Mouse (Mus musculus) Patski (cell line): ENCODE measurements at regions not wholly inside any gene's neighbourhood (a gene's known extent, or its start where the extent isn't known, plus 50 kb on each side); places are given as distances from the start of the nearest gene placed in this dataset.

Experiments used
- ATAC-seq: fragments of 100-300 bp; one replicate; pipeline ENCODE4 v1.8.0; 2021
- CTCF ChIA-PET: fragments of 350-600 bp; sonication (Branson Sonifier 250); formaldehyde crosslinking; loops from one replicate; lab custom pipeline; 2022; ENCODE audit warnings: inconsistent platforms; lab: Charles Lee
- POLR2A ChIA-PET: fragments of 350-600 bp; sonication (Branson Sonifier 250); formaldehyde crosslinking; loops from one replicate; lab custom pipeline; 2022; ENCODE audit warnings: antibody characterized with exemption, inconsistent platforms; lab: Charles Lee
- DNase-seq: peaks from one replicate; pipeline ENCODE4 v3.0.0-alpha.2; 2011; ENCODE audit warnings: low read depth, low spot score
- H3K27me3 ChIP-seq: fragments of 371-371 bp; one replicate; pipeline ENCODE4 v1.5.1; 2021
- CTCF ChIP-seq: fragments of 100-300 bp; IDR thresholded peaks from one replicate; pipeline ENCODE4 v1.5.1; 2021
- in situ Hi-C: fragments of 300-500 bp; cut with MboI; formaldehyde crosslinking; loops from 3 replicates; pipeline ENCODE4 v1.11.1; 2018; ENCODE audit warnings: low pct_unique_long_range_greater_than_20kb, mixed read lengths

GRCm38 (mm10) chr1:126955839-126956720, 125.5 kb upstream of the Nckap5 start:
- in situ Hi-C loops: loop anchor here (25.0 kb wide), 1 partner anchor 1344 kb away; no protein-coding TSS in a partner anchor
- POLR2A ChIA-PET: no interaction called here
- no peak for TF ChIP-seq CTCF
- DNase-seq (no peak), ATAC-seq (no peak)
- H3K27me3 ChIP-seq: no peaks in the 10 kb centered on the region
- CTCF ChIA-PET: no interaction called here

GRCm38 (mm10) chr1:126947860-126948259, 117.3 kb upstream of the Nckap5 start:
- DNase-seq (no peak), ATAC-seq (no peak)
- POLR2A ChIA-PET: no interaction called here
- no peaks in the 10 kb centered on the region for H3K27me3 ChIP-seq
- TF ChIP-seq CTCF: peak; percentile 46
- CTCF ChIA-PET: interaction anchor here (4.8 kb wide), 1 partner anchor 12 kb away, joined by 17 read pairs; no protein-coding TSS in a partner anchor
- in situ Hi-C loops: loop anchor here (25.0 kb wide), 1 partner anchor 511 kb away; no protein-coding TSS in a partner anchor

GRCm38 (mm10) chr1:126932658-126933057, 102.1 kb upstream of the Nckap5 start:
- ChIA-PET POLR2A (no interaction called here), CTCF (interaction anchor here (1.4 to 2.1 kb wide), 5 partner anchors 21 to 501 kb away, joined by 4 to 7 read pairs (median 6); no protein-coding TSS in a partner anchor)
- DNase-seq (no peak), ATAC-seq (no peak)
- peaks cover 4% of the 10 kb centered on the region for H3K27me3 ChIP-seq
- no peak for TF ChIP-seq CTCF
- in situ Hi-C loops: loop anchor here (5.0 to 25.0 kb wide), 3 partner anchors 55 to 1138 kb away; no protein-coding TSS in a partner anchor

GRCm38 (mm10) chr1:126931754-126932153, 101.2 kb upstream of the Nckap5 start:
- POLR2A ChIA-PET: interaction anchor here (0.7 kb wide), 1 partner anchor 410 kb away, joined by 3 read pairs; no protein-coding TSS in a partner anchor
- ATAC-seq (peak; percentile 82), DNase-seq (peak; percentile 28)
- CTCF ChIA-PET: interaction anchor here (0.7 to 2.1 kb wide), 14 partner anchors 10 to 1142 kb away, joined by 3 to 7 read pairs (median 4); no protein-coding TSS in a partner anchor
- peaks cover 4% of the 10 kb centered on the region for H3K27me3 ChIP-seq
- in situ Hi-C loops: loop anchor here (5.0 to 25.0 kb wide), 3 partner anchors 56 to 1137 kb away; no protein-coding TSS in a partner anchor
- TF ChIP-seq CTCF: peak; percentile 96

GRCm38 (mm10) chr1:126931093-126931492, 100.5 kb upstream of the Nckap5 start:
- peaks cover 4% of the 10 kb centered on the region for H3K27me3 ChIP-seq
- ChIA-PET CTCF (interaction anchor here (0.9 to 2.1 kb wide), 11 partner anchors 9 to 1141 kb away, joined by 3 to 7 read pairs (median 4); no protein-coding TSS in a partner anchor), POLR2A (no interaction called here)
- ATAC-seq: no peak
- no peak for DNase-seq
- TF ChIP-seq CTCF: no peak
- in situ Hi-C loops: loop anchor here (5.0 to 25.0 kb wide), 3 partner anchors 56 to 1136 kb away; no protein-coding TSS in a partner anchor

GRCm38 (mm10) chr1:126930611-126931010, 100.0 kb upstream of the Nckap5 start:
- TF ChIP-seq CTCF: no peak
- DNase-seq (no peak), ATAC-seq (no peak)
- ChIA-PET CTCF (interaction anchor here (1.0 to 1.5 kb wide), 3 partner anchors 9 to 566 kb away, joined by 3 to 4 read pairs (median 3); no protein-coding TSS in a partner anchor), POLR2A (no interaction called here)
- no peaks in the 10 kb centered on the region for H3K27me3 ChIP-seq
- in situ Hi-C loops: loop anchor here (5.0 to 25.0 kb wide), 3 partner anchors 57 to 1136 kb away; no protein-coding TSS in a partner anchor

GRCm38 (mm10) chr1:126929666-126930065, 99.1 kb upstream of the Nckap5 start:
- peak; percentile 63 for TF ChIP-seq CTCF
- no peaks in the 10 kb centered on the region for H3K27me3 ChIP-seq
- ATAC-seq (no peak), DNase-seq (no peak)
- ChIA-PET POLR2A (no interaction called here), CTCF (interaction anchor here (0.9 to 1.1 kb wide), 2 partner anchors 64 to 511 kb away, joined by 3 to 4 read pairs; no protein-coding TSS in a partner anchor)
- in situ Hi-C loops: loop anchor here (5.0 to 25.0 kb wide), 4 partner anchors 58 to 1135 kb away; no protein-coding TSS in a partner anchor

GRCm38 (mm10) chr1:126928186-126928585, 97.6 kb upstream of the Nckap5 start:
- no peaks in the 10 kb centered on the region for H3K27me3 ChIP-seq
- no peak for DNase-seq
- POLR2A ChIA-PET: no interaction called here

GRCm38 (mm10) chr1:126925150-126926035, 94.8 kb upstream of the Nckap5 start:
- in situ Hi-C loops: loop anchor here (10.0 to 25.0 kb wide), 2 partner anchors 201 to 488 kb away; no protein-coding TSS in a partner anchor
- ChIA-PET CTCF (interaction anchor here (1.6 kb wide), 1 partner anchor 68 kb away, joined by 4 read pairs; no protein-coding TSS in a partner anchor), POLR2A (no interaction called here)
- ATAC-seq: peak; percentile 90
- peak; percentile 54 for DNase-seq
- peaks cover 6% of the 10 kb centered on the region for H3K27me3 ChIP-seq
- no peak for TF ChIP-seq CTCF

More at GRCm38 (mm10) chr1:126928186-126928585, 97.6 kb upstream of the Nckap5 start:
- in situ Hi-C loops: loop anchor here (10.0 to 25.0 kb wide), 2 partner anchors 203 to 491 kb away; no protein-coding TSS in a partner anchor
- no peak for TF ChIP-seq CTCF
- CTCF ChIA-PET: no interaction called here
- ATAC-seq: no peak
